Mouse (Mus musculus) heart, adult 2 months (tissue): ENCODE measurements around the gene Flt4. TPM values are rescaled to one million over a fixed set of nuclear protein-coding genes. Genes with fewer than 3 reads are reported as not detected.
"Not testable (repeated sequence)": the region's sequence is repeated elsewhere in the genome, so short reads cannot be mapped to it uniquely, and the experiment has no call there.

Experiments used
- DNase-seq, 2 experiments: peaks; one replicate each; pipeline ENCODE4 v3.0.0; 2021
- H3K27ac ChIP-seq: fragments of 200-600 bp; 2 replicates; pipeline ENCODE4 v1.8.1; 2022
- H3K27me3 ChIP-seq: fragments of 200-500 bp; 2 replicates; pipeline ENCODE4 v1.6.1; 2012; ENCODE audit warnings: mild to moderate bottlenecking, low read length, inconsistent platforms, mixed read lengths; ENCODE audit not compliant: control insufficient read depth, insufficient read depth
- H3K36me3 ChIP-seq: fragments of 200-500 bp; 2 replicates; pipeline ENCODE4 v1.6.1; 2012; ENCODE audit warnings: low read length, inconsistent platforms; ENCODE audit not compliant: control insufficient read depth, insufficient read depth
- H3K4me1 ChIP-seq: fragments of 200-500 bp; 2 replicates; pipeline ENCODE4 v1.6.1; 2011; ENCODE audit warnings: low read length; ENCODE audit not compliant: control insufficient read depth, insufficient read depth
- H3K4me3 ChIP-seq: fragments of 200-600 bp; 2 replicates; pipeline ENCODE4 v1.8.1; 2022
- H3K79me2 ChIP-seq: fragments of 200-500 bp; replicated peaks from 2 replicates; pipeline ENCODE4 v1.6.1; 2012; ENCODE audit warnings: mild to moderate bottlenecking, inconsistent platforms, low read length, moderate library complexity, mixed read lengths; ENCODE audit not compliant: control insufficient read depth, insufficient read depth
- H3K9ac ChIP-seq: fragments of 200-500 bp; 2 replicates; pipeline ENCODE4 v1.6.1; 2012; ENCODE audit warnings: low read depth, mild to moderate bottlenecking, control low read depth, inconsistent platforms, low read length, mixed read lengths
- CTCF ChIP-seq: fragments of 200-600 bp; IDR thresholded peaks from 2 replicates; pipeline ENCODE4 v1.8.1; 2022; ENCODE audit warnings: antibody characterized with exemption, mild to moderate bottlenecking, moderate library complexity
- EP300 ChIP-seq: fragments of 200-500 bp; IDR thresholded peaks from 2 replicates; pipeline ENCODE4 v1.6.1; 2011; ENCODE audit warnings: low read depth, low read length, control low read depth; ENCODE audit not compliant: insufficient read depth
- POLR2A ChIP-seq: fragments of 200-500 bp; IDR thresholded peaks from 2 replicates; pipeline ENCODE4 v1.6.1; 2011; ENCODE audit warnings: mild to moderate bottlenecking, low read depth, low read length, control low read depth; ENCODE audit not compliant: insufficient read depth
- WGBS: fragments of 180-500 bp; shearing (Covaris S2); methylation state at CpG from one replicate; pipeline ENCODE4 v1.1.7; 2018; 5-methylcytosine and 5-hydroxymethylcytosine counted together
- intact Hi-C: fragments of 180-260 bp; cut with DNase I; formaldehyde crosslinking; loops from one replicate; pipeline ENCODE4 v1.15.1; 2025
- polyA plus RNA-seq: library from polyadenylated mRNA; depleted of rRNA; stranded (reverse); fragments of >200 nt; gene quantifications from 2 replicates; pipeline ENCODE4 v1.2.3, GENCODE M21; 2012
- total RNA-seq, 2 experiments: library from RNA; stranded (reverse); gene quantifications; 2 replicates each; pipeline ENCODE4 v1.2.3; 2021

Gene Flt4
- total and polyA plus RNA-seq, 3 experiments: 9.3 to 12.2 (median 11.8) TPM

- peak; percentile 54 for TF ChIP-seq CTCF
- 0 out of 2 replicates have a peak, but pooled peaks have one; percentile 12 for TF ChIP-seq POLR2A
- peak overlapping the region; percentile 79 for H3K9ac ChIP-seq
- 3% methylated on average over 52 of the region's 52 CpGs for WGBS
- DNase-seq: peak; percentile 64 to 67
- H3K4me1 ChIP-seq, H3K36me3 ChIP-seq, H3K27me3 ChIP-seq, H3K79me2 ChIP-seq, intact Hi-C loops: not testable (repeated sequence)
- H3K4me3 ChIP-seq: peak overlapping the region; percentile 66
- H3K27ac ChIP-seq: peak overlapping the region; percentile 81
These were observed 1.1 kb downstream of the Flt4 start for GRCm38 (mm10) chr11:49609868-49610824.

GRCm38 (mm10) chr11:49611349-49611748, 2.3 kb downstream of the Flt4 start:
- H3K4me3 ChIP-seq, H3K27ac ChIP-seq, intact Hi-C loops, H3K27me3 ChIP-seq, H3K36me3 ChIP-seq, H3K79me2 ChIP-seq, H3K9ac ChIP-seq, H3K4me1 ChIP-seq, DNase-seq: not testable (repeated sequence)
- 81% methylated on average over 3 of the region's 3 CpGs for WGBS

- no peak for TF ChIP-seq EP300
- TF ChIP-seq CTCF: no peak
- TF ChIP-seq POLR2A: no peak
- no peak overlapping the region for H3K4me3 ChIP-seq
These were observed 3.1 kb downstream of the Flt4 start for GRCm38 (mm10) chr11:49612154-49612553.

GRCm38 (mm10) chr11:49613349-49613748, 4.3 kb downstream of the Flt4 start:
- H3K4me1 ChIP-seq: peaks cover 13% of the 10 kb centered on the region
- H3K9ac ChIP-seq: no peak overlapping the region
- peak overlapping the region; percentile 3; the same call in 1 of the 2 replicates for H3K4me3 ChIP-seq
- peak overlapping the region; percentile 23; the same call in 1 of the 2 replicates for H3K27ac ChIP-seq
- no peaks in the 10 kb centered on the region for H3K27me3 ChIP-seq
- DNase-seq: peak; percentile 66 to 69
- 18% methylated on average over 10 of the region's 10 CpGs for WGBS
- H3K79me2 ChIP-seq: no peaks in the 10 kb centered on the region
- TF ChIP-seq POLR2A (no peak), CTCF (0 out of 2 replicates have a peak, but pooled peaks have one; percentile 13)
- intact Hi-C loops: no loop called here
- H3K36me3 ChIP-seq: no peaks in the 10 kb centered on the region

More at GRCm38 (mm10) chr11:49612154-49612553, 3.1 kb downstream of the Flt4 start:
- intact Hi-C loops: no loop called here
- DNase-seq: no peak
- H3K9ac ChIP-seq: no peak overlapping the region
- no peaks in the 10 kb centered on the region for H3K36me3 ChIP-seq
- H3K79me2 ChIP-seq: no peaks in the 10 kb centered on the region
- 30% methylated on average over 3 of the region's 3 CpGs for WGBS
- no peaks in the 10 kb centered on the region for H3K27me3 ChIP-seq
- H3K27ac ChIP-seq: no peak overlapping the region
- peaks cover 13% of the 10 kb centered on the region for H3K4me1 ChIP-seq

- H3K4me1 ChIP-seq: peaks cover 13% of the 10 kb centered on the region
- TF ChIP-seq POLR2A: no peak
- TF ChIP-seq CTCF: no peak
- TF ChIP-seq EP300: no peak
- WGBS: 84% methylated on average over 10 of the region's 10 CpGs
- H3K27ac ChIP-seq: no peak overlapping the region
- no peaks in the 10 kb centered on the region for H3K79me2 ChIP-seq
- H3K27me3 ChIP-seq: no peaks in the 10 kb centered on the region
- H3K4me3 ChIP-seq: no peak overlapping the region
- intact Hi-C loops: no loop called here
- H3K36me3 ChIP-seq: no peaks in the 10 kb centered on the region
- no peak overlapping the region for H3K9ac ChIP-seq
- no peak for DNase-seq
These were observed 7.0 kb downstream of the Flt4 start for GRCm38 (mm10) chr11:49615856-49616725.

DNA sequence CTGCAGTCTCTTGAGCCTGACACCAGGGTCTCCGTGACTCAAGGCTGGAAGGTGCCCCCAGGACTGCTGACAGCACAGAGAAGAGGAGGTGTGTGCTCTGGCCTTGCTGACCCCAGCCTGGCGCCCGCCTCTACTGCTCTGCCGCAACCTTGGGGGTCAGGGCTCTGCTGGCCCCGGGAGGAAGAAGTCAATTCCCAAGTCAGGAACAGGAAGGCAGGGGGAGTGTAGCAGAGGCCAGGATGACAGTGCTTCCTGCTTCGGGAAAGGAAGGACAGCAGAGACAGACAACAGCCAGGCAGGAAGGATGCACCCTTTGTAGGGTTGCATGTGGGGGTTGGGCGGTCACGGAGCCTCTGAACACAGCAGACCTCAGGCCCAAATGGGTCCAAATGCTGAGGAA, 9.4 kb downstream of the Flt4 start:
- no peak overlapping the region for H3K4me3 ChIP-seq
- no peaks in the 10 kb centered on the region for H3K36me3 ChIP-seq
- no peak overlapping the region for H3K27ac ChIP-seq
- intact Hi-C loops: no loop called here
- no peaks in the 10 kb centered on the region for H3K79me2 ChIP-seq
- DNase-seq: no peak
- H3K4me1 ChIP-seq: peaks cover 13% of the 10 kb centered on the region
- WGBS: 40% methylated on average over 8 of the region's 8 CpGs
- no peaks in the 10 kb centered on the region for H3K27me3 ChIP-seq
- TF ChIP-seq EP300 (no peak), CTCF (no peak), POLR2A (no peak)
- H3K9ac ChIP-seq: no peak overlapping the region
